Mouse (Mus musculus): ENCODE results near the gene Usp10. TPM values are rescaled to one million over a fixed set of nuclear protein-coding genes. Genes with fewer than 3 reads are reported as not detected.

Gene Usp10
- polyA plus RNA-seq, 1 experiment from 2014 or later: 125 TPM

DNA sequence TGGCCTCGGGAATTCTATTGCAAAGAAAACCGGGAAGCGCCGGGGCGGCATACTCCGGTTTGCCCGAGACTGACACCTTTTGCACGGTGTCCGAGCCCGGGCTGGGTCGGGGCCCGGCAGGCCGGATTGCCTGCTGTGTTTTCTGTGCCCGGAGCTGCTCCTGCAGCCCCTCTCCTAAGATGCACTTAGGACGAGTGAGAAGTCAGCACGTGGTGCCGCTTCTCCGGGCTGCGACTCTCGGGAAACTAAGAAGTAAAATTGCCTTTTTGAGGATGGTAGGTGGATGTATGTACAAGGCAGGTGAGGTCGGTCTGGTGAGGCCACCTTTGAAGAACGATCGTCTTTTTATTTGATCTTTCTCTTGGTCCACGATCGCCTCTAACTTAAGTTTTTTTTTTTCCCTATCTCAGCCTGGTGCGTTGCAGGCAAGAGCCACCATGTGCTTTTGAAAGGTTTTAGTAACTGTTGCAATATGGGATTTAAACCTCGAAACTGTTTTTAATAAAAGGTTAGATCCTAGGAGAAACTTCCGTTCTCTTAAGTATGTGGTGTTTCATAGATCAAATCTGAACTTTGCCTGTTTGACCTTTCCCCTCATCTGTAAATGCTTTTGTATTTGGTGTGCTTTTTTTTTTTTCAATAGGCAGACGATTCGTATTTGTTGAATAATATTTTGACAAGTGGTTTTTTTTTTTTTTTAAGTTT lies 1.2 kb downstream of the Usp10 start:
- H3K9ac ChIP-seq (ENCODE audit: low read depth, low read length): peak overlapping the region; percentile 92
- no peaks in the 10 kb centered on the region for H3K36me3 ChIP-seq (ENCODE audit: control insufficient read depth, insufficient read depth, low read length)
- peaks cover 39% of the 10 kb centered on the region for H3K4me1 ChIP-seq (ENCODE audit: control insufficient read depth, insufficient read depth, low read length)
- WGBS: under 1% methylated on average over 30 of the region's 30 CpGs
- no peaks in the 10 kb centered on the region for H3K27me3 ChIP-seq (replicated peaks; ENCODE audit: control insufficient read depth, insufficient read depth, low read length)
- no peaks in the 10 kb centered on the region for H3K9me3 ChIP-seq (ENCODE audit: control insufficient read depth, low read length)
- ATAC-seq: peak; percentile 57
- peak overlapping the region; percentile 90 for H3K4me2 ChIP-seq (ENCODE audit: low read depth, low read length)
- H3K27ac ChIP-seq (ENCODE audit: low read length): peak overlapping the region; percentile 93
- peak overlapping the region; percentile 80 for H3K4me3 ChIP-seq (ENCODE audit: low read length)

- Histone ChIP-seq H3K9ac (ENCODE audit: low read depth, low read length) (0 out of 2 replicates have a peak overlapping the region, but pooled peaks have one; percentile 44), H3K4me1 (ENCODE audit: control insufficient read depth, insufficient read depth, low read length) (peaks cover 52% of the 10 kb centered on the region), H3K4me2 (ENCODE audit: low read depth, low read length) (peak overlapping the region; percentile 90), H3K27me3 (replicated peaks; ENCODE audit: control insufficient read depth, insufficient read depth, low read length) (no peaks in the 10 kb centered on the region), H3K4me3 (ENCODE audit: low read length) (peak overlapping the region; percentile 80), H3K36me3 (ENCODE audit: control insufficient read depth, insufficient read depth, low read length) (no peaks in the 10 kb centered on the region), H3K9me3 (ENCODE audit: control insufficient read depth, low read length) (no peaks in the 10 kb centered on the region), H3K27ac (ENCODE audit: low read length) (no peak overlapping the region)
- 34% methylated on average over 6 of the region's 6 CpGs for WGBS
- ATAC-seq: no peak
Measured at GRCm38 (mm10) chr8:119912643-119913042, 2.5 kb downstream of the Usp10 start.

DNA sequence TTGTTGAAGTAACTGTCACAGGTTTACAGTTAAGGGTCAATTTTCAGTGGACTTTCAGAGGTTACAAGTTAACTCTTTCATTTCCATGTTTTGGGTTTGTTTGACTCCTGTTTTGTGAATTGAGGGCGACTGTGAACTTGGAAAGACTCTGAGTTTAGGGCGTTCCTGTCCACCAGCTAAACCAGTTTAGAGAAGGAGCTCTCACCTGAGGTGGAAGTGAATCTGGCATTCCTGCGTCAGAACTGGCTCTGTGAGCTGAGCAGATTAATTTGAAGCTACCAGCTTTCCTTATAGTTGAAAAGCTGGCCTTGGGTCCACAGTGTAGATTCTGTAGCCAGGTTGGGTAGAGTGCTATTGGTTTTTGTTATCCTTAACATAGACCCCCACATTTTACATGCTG lies 3.0 kb downstream of the Usp10 start:
- ATAC-seq: no peak
- no peaks in the 10 kb centered on the region for H3K36me3 ChIP-seq (ENCODE audit: control insufficient read depth, insufficient read depth, low read length)
- WGBS: 55% methylated on average over 3 of the region's 3 CpGs
- peaks cover 52% of the 10 kb centered on the region for H3K4me1 ChIP-seq (ENCODE audit: control insufficient read depth, insufficient read depth, low read length)
- no peaks in the 10 kb centered on the region for H3K27me3 ChIP-seq (replicated peaks; ENCODE audit: control insufficient read depth, insufficient read depth, low read length)
- H3K4me3 ChIP-seq (ENCODE audit: low read length): no peak overlapping the region
- no peaks in the 10 kb centered on the region for H3K9me3 ChIP-seq (ENCODE audit: control insufficient read depth, low read length)
- no peak overlapping the region for H3K27ac ChIP-seq (ENCODE audit: low read length)
- no peak overlapping the region; the same call in 1 of the 2 replicates for H3K4me2 ChIP-seq (ENCODE audit: low read depth, low read length)
- H3K9ac ChIP-seq (ENCODE audit: low read depth, low read length): no peak overlapping the region

DNA sequence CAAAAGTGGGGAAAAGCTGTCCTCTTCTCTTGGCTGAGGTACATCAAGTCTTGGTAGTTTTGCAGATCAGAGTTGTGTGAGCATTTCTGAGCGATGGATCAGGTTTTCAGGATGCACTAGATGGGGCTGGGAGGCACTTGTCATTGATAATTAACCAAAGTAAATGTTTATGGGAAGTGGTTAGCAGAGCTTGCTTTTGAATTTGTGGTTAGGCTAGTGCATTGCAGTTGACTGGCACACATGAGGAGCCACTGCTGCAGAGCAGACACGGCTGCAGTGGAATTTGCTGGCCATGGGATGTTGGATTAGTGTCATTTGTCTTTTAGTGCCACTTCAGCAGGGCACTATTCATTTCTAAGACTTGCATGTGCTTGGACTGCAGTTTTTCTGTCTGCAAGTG lies 4.0 kb downstream of the Usp10 start:
- 22% methylated on average over 2 of the region's 2 CpGs for WGBS
- Histone ChIP-seq H3K36me3 (ENCODE audit: control insufficient read depth, insufficient read depth, low read length) (no peaks in the 10 kb centered on the region), H3K4me1 (ENCODE audit: control insufficient read depth, insufficient read depth, low read length) (peaks cover 52% of the 10 kb centered on the region), H3K27me3 (replicated peaks; ENCODE audit: control insufficient read depth, insufficient read depth, low read length) (no peaks in the 10 kb centered on the region), H3K9me3 (ENCODE audit: control insufficient read depth, low read length) (no peaks in the 10 kb centered on the region), H3K4me3 (ENCODE audit: low read length) (no peak overlapping the region), H3K9ac (ENCODE audit: low read depth, low read length) (no peak overlapping the region), H3K27ac (ENCODE audit: low read length) (no peak overlapping the region), H3K4me2 (ENCODE audit: low read depth, low read length) (no peak overlapping the region)
- no peak for ATAC-seq

GRCm38 (mm10) chr8:119915298-119915697 lies 5.1 kb downstream of the Usp10 start:
- H3K27ac ChIP-seq (ENCODE audit: low read length): no peak overlapping the region
- 77% methylated on average over 4 of the region's 4 CpGs for WGBS
- no peak for ATAC-seq
- no peaks in the 10 kb centered on the region for H3K36me3 ChIP-seq (ENCODE audit: control insufficient read depth, insufficient read depth, low read length)
- H3K9me3 ChIP-seq (ENCODE audit: control insufficient read depth, low read length): no peaks in the 10 kb centered on the region
- H3K9ac ChIP-seq (ENCODE audit: low read depth, low read length): no peak overlapping the region
- H3K27me3 ChIP-seq (replicated peaks; ENCODE audit: control insufficient read depth, insufficient read depth, low read length): no peaks in the 10 kb centered on the region
- H3K4me2 ChIP-seq (ENCODE audit: low read depth, low read length): no peak overlapping the region
- H3K4me1 ChIP-seq (ENCODE audit: control insufficient read depth, insufficient read depth, low read length): peaks cover 52% of the 10 kb centered on the region
- no peak overlapping the region for H3K4me3 ChIP-seq (ENCODE audit: low read length)

- WGBS: 70% methylated on average over 16 of the region's 16 CpGs
- Histone ChIP-seq H3K4me3 (ENCODE audit: low read length) (no peak overlapping the region), H3K4me1 (ENCODE audit: control insufficient read depth, insufficient read depth, low read length) (peaks cover 52% of the 10 kb centered on the region), H3K9ac (ENCODE audit: low read depth, low read length) (peak overlapping the region; percentile 14; the same call in 1 of the 2 replicates), H3K9me3 (ENCODE audit: control insufficient read depth, low read length) (no peaks in the 10 kb centered on the region), H3K36me3 (ENCODE audit: control insufficient read depth, insufficient read depth, low read length) (no peaks in the 10 kb centered on the region), H3K27me3 (replicated peaks; ENCODE audit: control insufficient read depth, insufficient read depth, low read length) (no peaks in the 10 kb centered on the region), H3K4me2 (ENCODE audit: low read depth, low read length) (no peak overlapping the region), H3K27ac (ENCODE audit: low read length) (no peak overlapping the region)
- ATAC-seq: no peak
Measured at GRCm38 (mm10) chr8:119916237-119916892, 6.2 kb downstream of the Usp10 start.

DNA sequence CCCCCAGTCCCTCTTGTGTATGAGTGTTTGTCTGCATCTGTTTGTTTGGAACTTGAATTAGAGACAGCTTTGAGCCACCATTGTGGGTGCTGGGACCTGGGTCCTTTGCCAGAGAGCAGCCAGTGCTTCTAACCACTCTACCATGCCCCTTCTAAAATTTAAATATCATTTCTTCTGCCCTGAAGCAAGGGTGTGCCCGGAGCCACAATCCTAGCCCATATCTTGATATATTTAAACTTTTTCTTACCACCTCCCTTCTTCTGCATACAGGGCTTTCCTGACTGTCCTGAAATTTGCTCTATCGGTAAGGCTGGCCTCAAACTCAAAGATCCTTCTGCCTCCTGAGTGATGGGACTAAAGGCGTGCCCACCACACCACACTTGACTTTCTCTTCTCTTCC lies 7.3 kb downstream of the Usp10 start:
- 82% methylated on average over 3 of the region's 3 CpGs for WGBS
- H3K27me3 ChIP-seq (replicated peaks; ENCODE audit: control insufficient read depth, insufficient read depth, low read length): no peaks in the 10 kb centered on the region
- peaks cover 46% of the 10 kb centered on the region for H3K4me1 ChIP-seq (ENCODE audit: control insufficient read depth, insufficient read depth, low read length)
- no peaks in the 10 kb centered on the region for H3K36me3 ChIP-seq (ENCODE audit: control insufficient read depth, insufficient read depth, low read length)
- no peak overlapping the region for H3K4me2 ChIP-seq (ENCODE audit: low read depth, low read length)
- no peak overlapping the region for H3K4me3 ChIP-seq (ENCODE audit: low read length)
- no peaks in the 10 kb centered on the region for H3K9me3 ChIP-seq (ENCODE audit: control insufficient read depth, low read length)
- no peak for ATAC-seq
- peak overlapping the region; percentile 14; the same call in 1 of the 2 replicates for H3K9ac ChIP-seq (ENCODE audit: low read depth, low read length)
- H3K27ac ChIP-seq (ENCODE audit: low read length): no peak overlapping the region

GRCm38 (mm10) chr8:119918155-119918567 lies 8.0 kb downstream of the Usp10 start:
- Histone ChIP-seq H3K9ac (ENCODE audit: low read depth, low read length) (no peak overlapping the region), H3K36me3 (ENCODE audit: control insufficient read depth, insufficient read depth, low read length) (no peaks in the 10 kb centered on the region), H3K27ac (ENCODE audit: low read length) (no peak overlapping the region), H3K9me3 (ENCODE audit: control insufficient read depth, low read length) (no peaks in the 10 kb centered on the region), H3K4me2 (ENCODE audit: low read depth, low read length) (no peak overlapping the region), H3K4me1 (ENCODE audit: control insufficient read depth, insufficient read depth, low read length) (peaks cover 38% of the 10 kb centered on the region), H3K27me3 (replicated peaks; ENCODE audit: control insufficient read depth, insufficient read depth, low read length) (no peaks in the 10 kb centered on the region), H3K4me3 (ENCODE audit: low read length) (no peak overlapping the region)
- 64% methylated on average over 1 of the region's 1 CpGs for WGBS
- ATAC-seq: peak; percentile 82

- no peaks in the 10 kb centered on the region for H3K36me3 ChIP-seq (ENCODE audit: control insufficient read depth, insufficient read depth, low read length)
- no peak overlapping the region for H3K9ac ChIP-seq (ENCODE audit: low read depth, low read length)
- ATAC-seq: no peak
- H3K27me3 ChIP-seq (replicated peaks; ENCODE audit: control insufficient read depth, insufficient read depth, low read length): no peaks in the 10 kb centered on the region
- H3K27ac ChIP-seq (ENCODE audit: low read length): no peak overlapping the region
- no peaks in the 10 kb centered on the region for H3K9me3 ChIP-seq (ENCODE audit: control insufficient read depth, low read length)
- 88% methylated on average over 5 of the region's 5 CpGs for WGBS
- no peaks in the 10 kb centered on the region; the same call in 1 of the 2 replicates for H3K4me1 ChIP-seq (ENCODE audit: control insufficient read depth, insufficient read depth, low read length)
- H3K4me2 ChIP-seq (ENCODE audit: low read depth, low read length): no peak overlapping the region
- H3K4me3 ChIP-seq (ENCODE audit: low read length): no peak overlapping the region
Measured at GRCm38 (mm10) chr8:119923259-119923658, 13.1 kb downstream of the Usp10 start.
